Mouse (Mus musculus): Measurements from ENCODE around the gene Psma3. TPM values are rescaled to one million over a fixed set of nuclear protein-coding genes. Genes with fewer than 3 reads are reported as not detected.
A peak's percentile ranks its signal among the peaks of the same experiment; 100 is the strongest.

Psma3 gene
- polyA plus RNA-seq, 1 experiment, result 44.9 TPM

- Histone ChIP-seq H3K36me3 (ENCODE audit: control insufficient read depth, insufficient read depth, low read length) (peaks cover 8% of the 10 kb centered on the region), H3K4me3 (ENCODE audit: insufficient read depth, low read depth, low read length) (no peak overlapping the region), H3K27me3 (replicated peaks; ENCODE audit: control insufficient read depth, insufficient read depth, low read length) (no peaks in the 10 kb centered on the region), H3K27ac (ENCODE audit: insufficient read depth, low read depth, low read length) (peak overlapping the region; percentile 45; the same call in 1 of the 2 replicates), H3K4me1 (ENCODE audit: control insufficient read depth, insufficient read depth, low read length) (peaks cover 28% of the 10 kb centered on the region)
- no peak for DNase-seq
- TF ChIP-seq POLR2A (IDR thresholded peaks at IDR 0.05; ENCODE audit: low read depth, low read length), result no peak
- 67% methylated on average over 1 of the region's 1 CpGs for WGBS
Measured at GRCm38 (mm10) chr12:71000344-71000743, 25.9 kb downstream of the Psma3 start.

GRCm38 (mm10) chr12:71001456-71001855, 27.0 kb downstream of the Psma3 start:
- Histone ChIP-seq H3K4me1 (ENCODE audit: control insufficient read depth, insufficient read depth, low read length) (peaks cover 28% of the 10 kb centered on the region), H3K4me3 (ENCODE audit: insufficient read depth, low read depth, low read length) (no peak overlapping the region), H3K36me3 (ENCODE audit: control insufficient read depth, insufficient read depth, low read length) (peaks cover 12% of the 10 kb centered on the region), H3K27ac (ENCODE audit: insufficient read depth, low read depth, low read length) (peak overlapping the region; percentile 75), H3K27me3 (replicated peaks; ENCODE audit: control insufficient read depth, insufficient read depth, low read length) (no peaks in the 10 kb centered on the region)
- peak; percentile 85 for DNase-seq
- TF ChIP-seq POLR2A (IDR thresholded peaks at IDR 0.05; ENCODE audit: low read depth, low read length) (no peak), CTCF (conservative IDR thresholded peaks at IDR 0.05; ENCODE audit: insufficient read depth, insufficient read length, low read depth, low read length) (no peak)
- 43% methylated on average over 6 of the region's 6 CpGs for WGBS

- no peak overlapping the region for H3K27ac ChIP-seq (ENCODE audit: insufficient read depth, low read depth, low read length)
- 90% methylated on average over 5 of the region's 6 CpGs for WGBS
- peaks cover 28% of the 10 kb centered on the region for H3K4me1 ChIP-seq (ENCODE audit: control insufficient read depth, insufficient read depth, low read length)
- peaks cover 16% of the 10 kb centered on the region for H3K36me3 ChIP-seq (ENCODE audit: control insufficient read depth, insufficient read depth, low read length)
- H3K4me3 ChIP-seq (ENCODE audit: insufficient read depth, low read depth, low read length), result no peak overlapping the region
- no peaks in the 10 kb centered on the region for H3K27me3 ChIP-seq (replicated peaks; ENCODE audit: control insufficient read depth, insufficient read depth, low read length)
- DNase-seq, result no peak
- TF ChIP-seq CTCF (conservative IDR thresholded peaks at IDR 0.05; ENCODE audit: insufficient read depth, insufficient read length, low read depth, low read length) (no peak), POLR2A (IDR thresholded peaks at IDR 0.05; ENCODE audit: low read depth, low read length) (no peak)
Measured at GRCm38 (mm10) chr12:71003760-71004426, 29.5 kb downstream of the Psma3 start.

- no peak overlapping the region for H3K27ac ChIP-seq (ENCODE audit: insufficient read depth, low read depth, low read length)
- H3K4me1 ChIP-seq (ENCODE audit: control insufficient read depth, insufficient read depth, low read length), result peaks cover 10% of the 10 kb centered on the region
- H3K4me3 ChIP-seq (ENCODE audit: insufficient read depth, low read depth, low read length), result no peak overlapping the region
- H3K36me3 ChIP-seq (ENCODE audit: control insufficient read depth, insufficient read depth, low read length), result peaks cover 16% of the 10 kb centered on the region
- 87% methylated on average over 6 of the region's 6 CpGs for WGBS
- DNase-seq, result no peak
- TF ChIP-seq CTCF (conservative IDR thresholded peaks at IDR 0.05; ENCODE audit: insufficient read depth, insufficient read length, low read depth, low read length) (no peak), POLR2A (IDR thresholded peaks at IDR 0.05; ENCODE audit: low read depth, low read length) (no peak)
- no peaks in the 10 kb centered on the region for H3K27me3 ChIP-seq (replicated peaks; ENCODE audit: control insufficient read depth, insufficient read depth, low read length)
Measured at GRCm38 (mm10) chr12:71006141-71006540, 31.7 kb downstream of the Psma3 start.

- H3K36me3 ChIP-seq (ENCODE audit: control insufficient read depth, insufficient read depth, low read length), result peaks cover 16% of the 10 kb centered on the region
Measured at GRCm38 (mm10) chr12:71006901-71007300, 32.5 kb downstream of the Psma3 start.

GRCm38 (mm10) chr12:71009769-71010168, 35.3 kb downstream of the Psma3 start:
- Histone ChIP-seq H3K36me3 (ENCODE audit: control insufficient read depth, insufficient read depth, low read length) (peaks cover 13% of the 10 kb centered on the region), H3K4me3 (ENCODE audit: insufficient read depth, low read depth, low read length) (no peak overlapping the region), H3K27me3 (replicated peaks; ENCODE audit: control insufficient read depth, insufficient read depth, low read length) (no peaks in the 10 kb centered on the region), H3K4me1 (ENCODE audit: control insufficient read depth, insufficient read depth, low read length) (peaks cover 4% of the 10 kb centered on the region; the same call in 1 of the 2 replicates), H3K27ac (ENCODE audit: insufficient read depth, low read depth, low read length) (no peak overlapping the region)
- 37% methylated on average over 4 of the region's 4 CpGs for WGBS
- TF ChIP-seq POLR2A (IDR thresholded peaks at IDR 0.05; ENCODE audit: low read depth, low read length) (no peak), CTCF (conservative IDR thresholded peaks at IDR 0.05; ENCODE audit: insufficient read depth, insufficient read length, low read depth, low read length) (no peak)
- peak; percentile 78 for DNase-seq

More at GRCm38 (mm10) chr12:71006901-71007300, 32.5 kb downstream of the Psma3 start:
- Histone ChIP-seq H3K4me3 (ENCODE audit: insufficient read depth, low read depth, low read length) (no peak overlapping the region), H3K27me3 (replicated peaks; ENCODE audit: control insufficient read depth, insufficient read depth, low read length) (no peaks in the 10 kb centered on the region), H3K27ac (ENCODE audit: insufficient read depth, low read depth, low read length) (no peak overlapping the region), H3K4me1 (ENCODE audit: control insufficient read depth, insufficient read depth, low read length) (peaks cover 7% of the 10 kb centered on the region)
- no peak for DNase-seq
- 67% methylated on average over 7 of the region's 7 CpGs for WGBS
- TF ChIP-seq POLR2A (IDR thresholded peaks at IDR 0.05; ENCODE audit: low read depth, low read length) (no peak), CTCF (conservative IDR thresholded peaks at IDR 0.05; ENCODE audit: insufficient read depth, insufficient read length, low read depth, low read length) (no peak)

GRCm38 (mm10) chr12:71014845-71015362, 40.5 kb downstream of the Psma3 start:
- TF ChIP-seq CTCF (conservative IDR thresholded peaks at IDR 0.05; ENCODE audit: insufficient read depth, insufficient read length, low read depth, low read length), result no peak
- TF ChIP-seq POLR2A (IDR thresholded peaks at IDR 0.05; ENCODE audit: low read depth, low read length), result no peak
- no peaks in the 10 kb centered on the region; the same call in 1 of the 2 replicates for H3K36me3 ChIP-seq (ENCODE audit: control insufficient read depth, insufficient read depth, low read length)
- peak overlapping the region; percentile 96 for H3K27ac ChIP-seq (ENCODE audit: insufficient read depth, low read depth, low read length)
- peak; percentile 48 for DNase-seq
- no peaks in the 10 kb centered on the region for H3K27me3 ChIP-seq (replicated peaks; ENCODE audit: control insufficient read depth, insufficient read depth, low read length)
- under 1% methylated on average over 32 of the region's 32 CpGs for WGBS
- H3K4me1 ChIP-seq (ENCODE audit: control insufficient read depth, insufficient read depth, low read length), result peaks cover 6% of the 10 kb centered on the region; the same call in 1 of the 2 replicates
- H3K4me3 ChIP-seq (ENCODE audit: insufficient read depth, low read depth, low read length), result peak overlapping the region; percentile 81

All from kidney, adult 2 months (tissue).